Mouse (Mus musculus): ENCODE measurements around the gene Corin. TPM values are rescaled to one million over a fixed set of nuclear protein-coding genes. Genes with fewer than 3 reads are reported as not detected.

Gene Corin
- 5.4 and 6.0 TPM in 2 replicates for polyA plus RNA-seq (2015; fragmentation: Nextera tagmentation; extraction: Ambion mirVana)

- H3K9ac ChIP-seq: peak within 1 kb of the TSS; percentile 30
Measured at GRCm38 (mm10) chr5:72503531-72504523, at the start of gene Corin. Corin (minus strand) TSS chr5:72504473.

GRCm38 (mm10) chr5:72551209-72551608 lies 46.9 kb upstream of the Corin start:
- Histone ChIP-seq H3K4me2 (no peak overlapping the region), H3K27me3 (no peaks in the 10 kb centered on the region), H3K9me3 (replicated peaks) (no peaks in the 10 kb centered on the region), H3K4me3 (replicated peaks) (no peak overlapping the region), H3K4me1 (0 out of 2 replicates have a peak, but pooled peaks cover 3% of the 10 kb centered on the region), H3K36me3 (peaks cover 49% of the 10 kb centered on the region), H3K9ac (no peak overlapping the region), H3K27ac (no peak overlapping the region)
- 94% methylated on average over 3 of the region's 3 CpGs for WGBS
- no peak for ATAC-seq (replicated peaks; ENCODE audit: low FRiP score)

More at GRCm38 (mm10) chr5:72503531-72504523, at the start of gene Corin:
- H3K4me3 ChIP-seq (replicated peaks): peak within 1 kb of the TSS; percentile 45
- H3K27me3 ChIP-seq: peaks cover 34% of the 10 kb centered on the region
- ATAC-seq (replicated peaks; ENCODE audit: low FRiP score): peak; percentile 62
- no peaks in the 10 kb centered on the region for H3K9me3 ChIP-seq (replicated peaks)
- H3K27ac ChIP-seq: no peak within 1 kb of the TSS
- peak within 1 kb of the TSS; percentile 77 for H3K4me2 ChIP-seq
- H3K4me1 ChIP-seq: peaks cover 24% of the 10 kb centered on the region
- 1% methylated on average over 64 of the region's 64 CpGs for WGBS
- H3K36me3 ChIP-seq: no peaks in the 10 kb centered on the region

GRCm38 (mm10) chr5:72528896-72529295 lies 24.6 kb upstream of the Corin start:
- 93% methylated on average over 3 of the region's 3 CpGs for WGBS
- H3K36me3 ChIP-seq: peaks cover 57% of the 10 kb centered on the region
- ATAC-seq (replicated peaks; ENCODE audit: low FRiP score): no peak
- no peak overlapping the region for H3K9ac ChIP-seq
- H3K27ac ChIP-seq: no peak overlapping the region
- no peaks in the 10 kb centered on the region for H3K4me1 ChIP-seq
- no peak overlapping the region for H3K4me3 ChIP-seq (replicated peaks)
- no peaks in the 10 kb centered on the region for H3K9me3 ChIP-seq (replicated peaks)
- H3K27me3 ChIP-seq: no peaks in the 10 kb centered on the region
- no peak overlapping the region for H3K4me2 ChIP-seq

GRCm38 (mm10) chr5:72513808-72514207 lies 9.5 kb upstream of the Corin start:
- Histone ChIP-seq H3K4me3 (replicated peaks) (no peak overlapping the region), H3K36me3 (peaks cover 44% of the 10 kb centered on the region), H3K4me1 (no peaks in the 10 kb centered on the region), H3K4me2 (no peak overlapping the region), H3K27ac (no peak overlapping the region), H3K27me3 (no peaks in the 10 kb centered on the region), H3K9me3 (replicated peaks) (no peaks in the 10 kb centered on the region), H3K9ac (no peak overlapping the region)
- WGBS: 89% methylated on average over 5 of the region's 5 CpGs
- no peak for ATAC-seq (replicated peaks; ENCODE audit: low FRiP score)

- Histone ChIP-seq H3K27ac (no peak overlapping the region), H3K27me3 (peaks cover 34% of the 10 kb centered on the region), H3K4me1 (peaks cover 24% of the 10 kb centered on the region), H3K4me2 (no peak overlapping the region), H3K9me3 (replicated peaks) (no peaks in the 10 kb centered on the region), H3K36me3 (no peaks in the 10 kb centered on the region), H3K9ac (no peak overlapping the region), H3K4me3 (replicated peaks) (no peak overlapping the region)
- ATAC-seq (replicated peaks; ENCODE audit: low FRiP score): no peak
- 77% methylated on average over 5 of the region's 5 CpGs for WGBS
Measured at GRCm38 (mm10) chr5:72505740-72506139, 1.5 kb upstream of the Corin start.

- H3K27me3 ChIP-seq: peaks cover 34% of the 10 kb centered on the region
- peak overlapping the region; percentile 77 for H3K4me2 ChIP-seq
- H3K36me3 ChIP-seq: no peaks in the 10 kb centered on the region
- WGBS: 60% methylated on average over 8 of the region's 8 CpGs
- H3K9me3 ChIP-seq (replicated peaks): no peaks in the 10 kb centered on the region
- no peak for ATAC-seq (replicated peaks; ENCODE audit: low FRiP score)
- no peak overlapping the region for H3K27ac ChIP-seq
- H3K4me1 ChIP-seq: peaks cover 24% of the 10 kb centered on the region
- no peak overlapping the region for H3K9ac ChIP-seq
- peak overlapping the region; percentile 45 for H3K4me3 ChIP-seq (replicated peaks)
Measured at GRCm38 (mm10) chr5:72502778-72503177, 1.5 kb downstream of the Corin start.

- no peak overlapping the region for H3K4me2 ChIP-seq
- H3K4me1 ChIP-seq: peaks cover 24% of the 10 kb centered on the region
- no peaks in the 10 kb centered on the region for H3K36me3 ChIP-seq
- no peaks in the 10 kb centered on the region for H3K9me3 ChIP-seq (replicated peaks)
- H3K9ac ChIP-seq: no peak overlapping the region
- no peak overlapping the region for H3K4me3 ChIP-seq (replicated peaks)
- H3K27me3 ChIP-seq: peaks cover 34% of the 10 kb centered on the region
- no peak overlapping the region for H3K27ac ChIP-seq
- no peak for ATAC-seq (replicated peaks; ENCODE audit: low FRiP score)
- WGBS: 50% methylated on average over 3 of the region's 3 CpGs
Measured at GRCm38 (mm10) chr5:72501763-72502162, 2.5 kb downstream of the Corin start.

- 58% methylated on average over 10 of the region's 10 CpGs for WGBS
- no peaks in the 10 kb centered on the region for H3K9me3 ChIP-seq (replicated peaks)
- H3K27me3 ChIP-seq: peaks cover 17% of the 10 kb centered on the region
- no peak overlapping the region for H3K27ac ChIP-seq
- peaks cover 9% of the 10 kb centered on the region; the same call in 1 of the 2 replicates for H3K4me1 ChIP-seq
- no peaks in the 10 kb centered on the region for H3K36me3 ChIP-seq
- no peak overlapping the region for H3K4me2 ChIP-seq
- no peak for ATAC-seq (replicated peaks; ENCODE audit: low FRiP score)
- H3K4me3 ChIP-seq (replicated peaks): no peak overlapping the region
- no peak overlapping the region for H3K9ac ChIP-seq
Measured at GRCm38 (mm10) chr5:72498271-72498670, 6.0 kb downstream of the Corin start.

GRCm38 (mm10) chr5:72496756-72497155 lies 7.5 kb downstream of the Corin start:
- Histone ChIP-seq H3K27me3 (peaks cover 4% of the 10 kb centered on the region; the same call in 1 of the 2 replicates), H3K9me3 (replicated peaks) (no peaks in the 10 kb centered on the region), H3K27ac (no peak overlapping the region), H3K4me1 (0 out of 2 replicates have a peak, but pooled peaks cover 5% of the 10 kb centered on the region), H3K9ac (no peak overlapping the region), H3K36me3 (no peaks in the 10 kb centered on the region), H3K4me3 (replicated peaks) (no peak overlapping the region), H3K4me2 (no peak overlapping the region)
- no peak for ATAC-seq (replicated peaks; ENCODE audit: low FRiP score)
- 76% methylated on average over 4 of the region's 4 CpGs for WGBS

- no peak overlapping the region for H3K4me2 ChIP-seq
- no peak overlapping the region for H3K4me3 ChIP-seq (replicated peaks)
- no peak overlapping the region for H3K27ac ChIP-seq
- no peaks in the 10 kb centered on the region for H3K36me3 ChIP-seq
- no peak for ATAC-seq (replicated peaks; ENCODE audit: low FRiP score)
- no peak overlapping the region for H3K9ac ChIP-seq
- 73% methylated on average over 7 of the region's 7 CpGs for WGBS
- no peaks in the 10 kb centered on the region for H3K9me3 ChIP-seq (replicated peaks)
- no peaks in the 10 kb centered on the region for H3K27me3 ChIP-seq
- H3K4me1 ChIP-seq: no peaks in the 10 kb centered on the region
Measured at GRCm38 (mm10) chr5:72493906-72494305, 10.4 kb downstream of the Corin start.

- Histone ChIP-seq H3K27me3 (no peaks in the 10 kb centered on the region), H3K9ac (no peak overlapping the region), H3K27ac (no peak overlapping the region), H3K4me2 (no peak overlapping the region), H3K9me3 (replicated peaks) (no peaks in the 10 kb centered on the region), H3K36me3 (no peaks in the 10 kb centered on the region), H3K4me3 (replicated peaks) (no peak overlapping the region), H3K4me1 (no peaks in the 10 kb centered on the region)
- WGBS: 46% methylated on average over 2 of the region's 2 CpGs
- no peak for ATAC-seq (replicated peaks; ENCODE audit: low FRiP score)
Measured at GRCm38 (mm10) chr5:72491232-72491631, 13.0 kb downstream of the Corin start.

- no peaks in the 10 kb centered on the region for H3K4me1 ChIP-seq
- H3K36me3 ChIP-seq: no peaks in the 10 kb centered on the region
- no peak for ATAC-seq (replicated peaks; ENCODE audit: low FRiP score)
- no peak overlapping the region for H3K4me2 ChIP-seq
- H3K9ac ChIP-seq: no peak overlapping the region
- no peaks in the 10 kb centered on the region for H3K9me3 ChIP-seq (replicated peaks)
- no peak overlapping the region for H3K27ac ChIP-seq
- 43% methylated on average over 7 of the region's 7 CpGs for WGBS
- no peak overlapping the region for H3K4me3 ChIP-seq (replicated peaks)
- no peaks in the 10 kb centered on the region for H3K27me3 ChIP-seq
Measured at GRCm38 (mm10) chr5:72480456-72480855, 23.8 kb downstream of the Corin start.
